Mouse (Mus musculus) colon, adult 2 months (tissue): Measurements from ENCODE around the gene Smarcc2. TPM values are rescaled to one million over a fixed set of nuclear protein-coding genes. Genes with fewer than 3 reads are reported as not detected.

Experiments used
- polyA plus RNA-seq: library from polyadenylated mRNA; depleted of rRNA; stranded (reverse); fragments of >200 nt; gene quantifications from 2 replicates; pipeline ENCODE4 v1.2.3, GENCODE M21; 2012; rRNA removed

The Smarcc2 gene
- 77.1 and 80.9 TPM in 2 replicates for polyA plus RNA-seq

GRCm38 (mm10) chr10:128458719-128459408, at the start of gene Smarcc2:
Gene Smarcc2 (plus strand): TSS chr10:128459248.

GRCm38 (mm10) chr10:128411211-128412054, 47.6 kb upstream of the Smarcc2 start, which contains the start of the genes Nabp2 and Rnf41:
Gene Nabp2 (minus strand): TSS chr10:128411492.
Gene Rnf41 (plus strand): TSS chr10:128411657.

GRCm38 (mm10) chr10:128493695-128494666, 34.9 kb downstream of the Smarcc2 start, which contains the start of gene Myl6:
Gene Myl6 (minus strand): TSS chr10:128494145.

GRCm38 (mm10) chr10:128498590-128498989, 39.5 kb downstream of the Smarcc2 start, which contains the start of gene Myl6b:
Gene Myl6b (minus strand): TSS chr10:128498685.

GRCm38 (mm10) chr10:128525671-128526308, 66.7 kb downstream of the Smarcc2 start, which contains the start of gene Esyt1:
Gene Esyt1 (minus strand): TSS chr10:128525871.

Other genes with a start within 250 kb of the Smarcc2 start
- gene Spryd4, start 247.4 kb upstream of the Smarcc2 start, polyA plus RNA-seq = 10.3 and 13.3 TPM in 2 replicates
- not detected in 2 replicates for gene Mip, start 233.4 kb upstream of the Smarcc2 start, polyA plus RNA-seq
- 2.1 and 3.0 TPM in 2 replicates for gene Timeless, start 227.2 kb upstream of the Smarcc2 start, polyA plus RNA-seq
- 0.12 TPM in 2 replicates for gene Apon, start 205.2 kb upstream of the Smarcc2 start, polyA plus RNA-seq
- 0.20 and 0.29 TPM in 2 replicates for gene Apof, start 190.6 kb upstream of the Smarcc2 start, polyA plus RNA-seq
- 20.7 and 21.5 TPM in 2 replicates for gene Stat2, start 188.7 kb upstream of the Smarcc2 start, polyA plus RNA-seq
- gene Il23a, start 160.5 kb upstream of the Smarcc2 start, polyA plus RNA-seq = 0.24 and 0.28 TPM in 2 replicates
- 19.3 and 23.6 TPM in 2 replicates for gene Pan2, start 155.9 kb upstream of the Smarcc2 start, polyA plus RNA-seq
- gene Cnpy2, start 136.8 kb upstream of the Smarcc2 start, polyA plus RNA-seq = 43.9 and 51.7 TPM in 2 replicates
- 277 and 300 TPM in 2 replicates for gene Cs, start 121.5 kb upstream of the Smarcc2 start, polyA plus RNA-seq
- 114 and 153 TPM in 2 replicates for gene Coq10a, start 90.3 kb upstream of the Smarcc2 start, polyA plus RNA-seq
- 29.3 and 32.7 TPM in 2 replicates for gene Ankrd52, start 82.1 kb upstream of the Smarcc2 start, polyA plus RNA-seq
- gene Slc39a5, start 58.0 kb upstream of the Smarcc2 start, polyA plus RNA-seq = 138 and 172 TPM in 2 replicates
- 27.4 and 27.5 TPM in 2 replicates for gene Nabp2, start 47.8 kb upstream of the Smarcc2 start, polyA plus RNA-seq
- gene Rnf41, start 47.6 kb upstream of the Smarcc2 start, polyA plus RNA-seq = 21.8 and 24.4 TPM in 2 replicates
- gene Myl6, start 34.9 kb downstream of the Smarcc2 start, polyA plus RNA-seq = 1,151 and 1,354 TPM in 2 replicates
- gene Myl6b, start 39.4 kb downstream of the Smarcc2 start, polyA plus RNA-seq = 1.6 and 2.1 TPM in 2 replicates
- 66.7 and 76.5 TPM in 2 replicates for gene Esyt1, start 66.6 kb downstream of the Smarcc2 start, polyA plus RNA-seq
- 15.6 and 20.1 TPM in 2 replicates for gene Zc3h10, start 88.5 kb downstream of the Smarcc2 start, polyA plus RNA-seq
- 2,287 and 3,176 TPM in 2 replicates for gene Rpl41, start 90.1 kb downstream of the Smarcc2 start, polyA plus RNA-seq
- 11.8 and 15.3 TPM in 2 replicates for gene Pa2g4, start 106.7 kb downstream of the Smarcc2 start, polyA plus RNA-seq
- 84.1 and 97.8 TPM in 2 replicates for gene Erbb3, start 130.4 kb downstream of the Smarcc2 start, polyA plus RNA-seq
- gene Rps26, start 167.5 kb downstream of the Smarcc2 start, polyA plus RNA-seq = 948 and 1,040 TPM in 2 replicates
- gene Ikzf4, start 186.7 kb downstream of the Smarcc2 start, polyA plus RNA-seq = 0.83 and 1.3 TPM in 2 replicates
- 10.0 and 12.2 TPM in 2 replicates for gene Suox, start 214.8 kb downstream of the Smarcc2 start, polyA plus RNA-seq
- 51.6 and 59.7 TPM in 2 replicates for gene Rab5b, start 237.0 kb downstream of the Smarcc2 start, polyA plus RNA-seq
- 3.2 and 3.4 TPM in 2 replicates for gene Pmel, start 244.9 kb downstream of the Smarcc2 start, polyA plus RNA-seq
- 11.2 and 11.4 TPM in 2 replicates for gene Cdk2, start 245.8 kb downstream of the Smarcc2 start, polyA plus RNA-seq